Mouse (Mus musculus): ENCODE results near the gene Epn1. TPM values are rescaled to one million over a fixed set of nuclear protein-coding genes. Genes with fewer than 3 reads are reported as not detected.

Epn1 gene
- total and polyA plus RNA-seq, 2 experiments from 2014 or later: 111 to 433 TPM

GRCm38 (mm10) chr7:5081241-5081640 is 1.2 kb downstream of the Epn1 start:
- 65% methylated on average over 6 of the region's 6 CpGs for WGBS
- Histone ChIP-seq H3K36me3 (ENCODE audit: insufficient read depth, low read length) (peaks cover 12% of the 10 kb centered on the region; the same call in 1 of the 2 replicates), H3K4me3 (ENCODE audit: low read length) (peak overlapping the region; percentile 85)

DNA sequence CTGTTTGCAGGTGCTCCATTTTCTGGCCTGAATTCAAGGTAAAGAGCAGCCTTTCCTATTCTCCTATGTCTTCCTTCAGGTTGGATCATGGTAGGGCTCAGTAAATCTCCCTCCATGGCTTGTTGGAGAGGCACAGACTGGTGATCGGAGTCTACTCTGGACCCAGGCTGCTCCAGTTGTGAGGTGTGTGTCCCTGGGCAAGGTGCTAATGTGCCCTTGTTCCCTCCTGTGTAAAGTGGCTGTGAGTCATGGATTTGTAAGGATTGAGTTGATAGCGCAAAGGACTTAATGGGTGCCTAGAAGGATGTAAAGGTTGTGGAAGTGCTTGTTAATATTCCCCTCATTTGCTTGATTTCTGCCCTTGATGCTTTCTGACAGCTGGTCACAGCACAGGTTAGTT is 1.9 kb downstream of the Epn1 start:
- Histone ChIP-seq H3K4me1 (ENCODE audit: insufficient read depth, low read length) (peaks cover 11% of the 10 kb centered on the region), H3K27ac (no peak overlapping the region), H3K4me3 (ENCODE audit: low read length) (no peak overlapping the region), H3K36me3 (ENCODE audit: insufficient read depth, low read length) (peaks cover 7% of the 10 kb centered on the region; the same call in 1 of the 2 replicates), H3K27me3 (ENCODE audit: insufficient read depth, low read length) (no peaks in the 10 kb centered on the region), H3K9ac (replicated peaks; ENCODE audit: low read length) (no peak overlapping the region), H3K9me3 (ENCODE audit: low read length) (no peaks in the 10 kb centered on the region), H3K4me2 (ENCODE audit: low read depth, low read length) (peak overlapping the region; percentile 71)
- no peak for DNase-seq (ENCODE audit: low spot score)
- no peak for ATAC-seq
- TF ChIP-seq CTCF (IDR thresholded peaks at IDR 0.05; ENCODE audit: low read depth): no peak
- WGBS: 98% methylated on average over 2 of the region's 2 CpGs

More at GRCm38 (mm10) chr7:5081241-5081640, 1.2 kb downstream of the Epn1 start:
- peaks cover 11% of the 10 kb centered on the region for H3K4me1 ChIP-seq (ENCODE audit: insufficient read depth, low read length)
- peak overlapping the region; percentile 94; the same call in 1 of the 2 replicates for H3K9ac ChIP-seq (replicated peaks; ENCODE audit: low read length)
- DNase-seq (ENCODE audit: low spot score) (no peak), ATAC-seq (no peak)
- no peak overlapping the region; the same call in 1 of the 2 replicates for H3K27ac ChIP-seq
- peak overlapping the region; percentile 71 for H3K4me2 ChIP-seq (ENCODE audit: low read depth, low read length)
- no peak for TF ChIP-seq CTCF (IDR thresholded peaks at IDR 0.05; ENCODE audit: low read depth)
- H3K9me3 ChIP-seq (ENCODE audit: low read length): no peaks in the 10 kb centered on the region
- no peaks in the 10 kb centered on the region for H3K27me3 ChIP-seq (ENCODE audit: insufficient read depth, low read length)

GRCm38 (mm10) chr7:5083325-5084105 is 3.5 kb downstream of the Epn1 start:
- DNase-seq (ENCODE audit: low spot score): no peak
- 94% methylated on average over 18 of the region's 18 CpGs for WGBS
- H3K27ac ChIP-seq: no peak overlapping the region
- H3K9me3 ChIP-seq (ENCODE audit: low read length): no peaks in the 10 kb centered on the region
- no peak for TF ChIP-seq CTCF (IDR thresholded peaks at IDR 0.05; ENCODE audit: low read depth)
- no peaks in the 10 kb centered on the region for H3K27me3 ChIP-seq (ENCODE audit: insufficient read depth, low read length)
- no peak overlapping the region for H3K9ac ChIP-seq (replicated peaks; ENCODE audit: low read length)
- H3K4me3 ChIP-seq (ENCODE audit: low read length): no peak overlapping the region
- H3K36me3 ChIP-seq (ENCODE audit: insufficient read depth, low read length): 0 out of 2 replicates have a peak, but pooled peaks cover 2% of the 10 kb centered on the region
- peaks cover 11% of the 10 kb centered on the region for H3K4me1 ChIP-seq (ENCODE audit: insufficient read depth, low read length)
- ATAC-seq: no peak
- H3K4me2 ChIP-seq (ENCODE audit: low read depth, low read length): no peak overlapping the region

GRCm38 (mm10) chr7:5085512-5085911 is 5.5 kb downstream of the Epn1 start:
- Histone ChIP-seq H3K27me3 (ENCODE audit: insufficient read depth, low read length) (no peaks in the 10 kb centered on the region), H3K4me1 (ENCODE audit: insufficient read depth, low read length) (peaks cover 11% of the 10 kb centered on the region), H3K4me2 (ENCODE audit: low read depth, low read length) (no peak overlapping the region), H3K36me3 (ENCODE audit: insufficient read depth, low read length) (peaks cover 8% of the 10 kb centered on the region; the same call in 1 of the 2 replicates), H3K9ac (replicated peaks; ENCODE audit: low read length) (no peak overlapping the region), H3K27ac (no peak overlapping the region), H3K4me3 (ENCODE audit: low read length) (no peak overlapping the region), H3K9me3 (ENCODE audit: low read length) (no peaks in the 10 kb centered on the region)
- DNase-seq (ENCODE audit: low spot score) (no peak), ATAC-seq (no peak)
- 88% methylated on average over 1 of the region's 1 CpGs for WGBS
- TF ChIP-seq CTCF (IDR thresholded peaks at IDR 0.05; ENCODE audit: low read depth): no peak

GRCm38 (mm10) chr7:5086921-5087440 is 6.9 kb downstream of the Epn1 start:
- Histone ChIP-seq H3K4me3 (ENCODE audit: low read length) (no peak overlapping the region), H3K4me2 (ENCODE audit: low read depth, low read length) (no peak overlapping the region), H3K9me3 (ENCODE audit: low read length) (no peaks in the 10 kb centered on the region), H3K27me3 (ENCODE audit: insufficient read depth, low read length) (no peaks in the 10 kb centered on the region), H3K36me3 (ENCODE audit: insufficient read depth, low read length) (peaks cover 8% of the 10 kb centered on the region; the same call in 1 of the 2 replicates), H3K27ac (no peak overlapping the region), H3K4me1 (ENCODE audit: insufficient read depth, low read length) (peaks cover under 1% of the 10 kb centered on the region; the same call in 1 of the 2 replicates), H3K9ac (replicated peaks; ENCODE audit: low read length) (no peak overlapping the region)
- no peak for TF ChIP-seq CTCF (IDR thresholded peaks at IDR 0.05; ENCODE audit: low read depth)
- ATAC-seq (no peak), DNase-seq (ENCODE audit: low spot score) (no peak)
- 61% methylated on average over 5 of the region's 5 CpGs for WGBS

DNA sequence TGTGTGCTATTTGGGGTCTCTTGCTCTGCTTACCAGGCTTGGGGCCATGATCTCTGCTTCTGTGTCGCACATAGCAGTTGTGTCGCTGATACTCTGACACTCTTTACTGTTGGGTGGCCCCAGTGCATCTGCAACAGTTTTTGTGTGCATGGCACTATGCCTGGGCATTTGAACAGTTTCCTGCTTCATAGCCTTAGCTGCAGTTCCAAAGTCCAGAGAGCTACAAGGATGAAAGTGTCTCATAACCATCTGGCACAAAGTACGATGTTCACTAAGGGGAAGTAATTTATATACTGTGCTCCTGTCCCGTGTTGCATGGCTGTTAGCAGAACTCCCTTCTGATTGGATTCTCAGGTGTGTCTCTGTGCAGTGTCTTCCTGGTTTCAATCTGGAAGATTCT is 7.9 kb downstream of the Epn1 start:
- 72% methylated on average over 4 of the region's 4 CpGs for WGBS
- TF ChIP-seq CTCF (IDR thresholded peaks at IDR 0.05; ENCODE audit: low read depth): no peak
- DNase-seq (ENCODE audit: low spot score) (no peak), ATAC-seq (no peak)
- no peak overlapping the region for H3K27ac ChIP-seq
- H3K36me3 ChIP-seq (ENCODE audit: insufficient read depth, low read length): peaks cover 8% of the 10 kb centered on the region; the same call in 1 of the 2 replicates
- no peak overlapping the region for H3K9ac ChIP-seq (replicated peaks; ENCODE audit: low read length)
- H3K4me3 ChIP-seq (ENCODE audit: low read length): no peak overlapping the region
- no peak overlapping the region for H3K4me2 ChIP-seq (ENCODE audit: low read depth, low read length)
- H3K4me1 ChIP-seq (ENCODE audit: insufficient read depth, low read length): no peaks in the 10 kb centered on the region
- H3K27me3 ChIP-seq (ENCODE audit: insufficient read depth, low read length): no peaks in the 10 kb centered on the region
- H3K9me3 ChIP-seq (ENCODE audit: low read length): no peaks in the 10 kb centered on the region

DNA sequence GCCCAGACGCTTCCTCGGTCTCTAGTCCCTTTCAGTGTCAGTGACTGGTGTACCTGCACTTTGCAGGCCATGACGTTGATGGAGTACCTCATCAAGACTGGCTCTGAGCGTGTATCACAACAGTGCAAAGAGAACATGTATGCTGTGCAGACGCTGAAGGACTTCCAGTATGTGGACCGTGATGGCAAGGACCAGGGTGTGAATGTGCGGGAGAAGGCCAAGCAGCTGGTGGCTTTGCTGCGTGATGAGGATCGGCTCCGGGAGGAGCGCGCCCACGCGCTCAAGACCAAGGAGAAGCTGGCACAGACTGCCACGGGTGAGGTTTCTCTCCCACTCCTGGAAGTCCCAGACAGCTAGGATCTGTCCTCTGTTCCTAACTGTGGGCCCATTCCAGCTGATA is 9.8 kb downstream of the Epn1 start:
- H3K9ac ChIP-seq (replicated peaks; ENCODE audit: low read length): no peak overlapping the region
- ATAC-seq: no peak
- 96% methylated on average over 15 of the region's 15 CpGs for WGBS
- no peak for DNase-seq (ENCODE audit: low spot score)
- no peaks in the 10 kb centered on the region for H3K9me3 ChIP-seq (ENCODE audit: low read length)
- H3K4me3 ChIP-seq (ENCODE audit: low read length): no peak overlapping the region
- H3K27ac ChIP-seq: no peak overlapping the region
- H3K36me3 ChIP-seq (ENCODE audit: insufficient read depth, low read length): peaks cover 16% of the 10 kb centered on the region
- H3K27me3 ChIP-seq (ENCODE audit: insufficient read depth, low read length): no peaks in the 10 kb centered on the region
- no peak overlapping the region for H3K4me2 ChIP-seq (ENCODE audit: low read depth, low read length)
- no peaks in the 10 kb centered on the region for H3K4me1 ChIP-seq (ENCODE audit: insufficient read depth, low read length)
- TF ChIP-seq CTCF (IDR thresholded peaks at IDR 0.05; ENCODE audit: low read depth): no peak
